In the genomic region with DNA sequence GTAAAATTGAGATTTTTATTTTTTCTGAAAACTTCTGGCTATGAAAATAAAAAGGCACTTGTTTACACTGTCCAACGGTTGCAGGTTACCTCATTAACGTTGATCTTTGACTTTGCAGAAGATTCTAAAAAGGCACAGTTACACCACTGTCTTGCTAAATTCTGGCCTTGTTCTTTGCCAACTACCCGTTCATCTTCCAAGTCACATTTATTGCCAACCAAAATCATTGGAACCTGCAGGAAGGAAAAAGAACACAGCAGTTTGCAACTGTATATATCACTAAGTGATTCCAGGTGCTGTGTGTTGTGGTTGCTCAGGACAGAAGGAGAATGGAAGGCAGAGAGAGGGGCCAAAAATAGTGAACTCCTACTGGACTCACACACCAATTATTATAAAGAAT, we compare ENCODE assay signal across 20 mouse cellular contexts. TPM values are rescaled to one million over a fixed set of nuclear protein-coding genes. Genes with fewer than 3 reads are reported as not detected.
DNase-seq lines count a peak whose midpoint lies in the region; ATAC-seq and TF ChIP-seq lines count a peak whose summit lies in the region.
"Had no signal": no experiment of that assay in that cellular context is flagged by ENCODE, and none has a peak within 500 bp of the region (broad histone marks: within the 10 kb centered on the region; RNA-seq: fewer than 3 reads in every experiment).

No protein-coding gene starts in this region.

- peak overlapping the region; percentile 1; the same call in 1 of the 2 replicates for H3K27ac ChIP-seq in liver, embryonic 13.5 days
- H3K27ac ChIP-seq in gastrocnemius, adult 2 months: no peak overlapping the region
- H3K27ac ChIP-seq: embryonic facial prominence, embryonic 10.5 days; embryonic facial prominence, embryonic 12.5 days; forebrain, embryonic 13.5 days; forebrain, embryonic 15.5 days had no signal

- H3K27me3 ChIP-seq in liver, embryonic 13.5 days: no peaks in the 10 kb centered on the region
- H3K27me3 ChIP-seq: embryonic facial prominence, embryonic 12.5 days; forebrain, embryonic 13.5 days; forebrain, embryonic 15.5 days had no signal

- intact Hi-C loops in heart, postnatal 14 days (cut with DNase I): no loop called here
- intact Hi-C loops in gastrocnemius, adult 2 months (cut with DNase I): no loop called here

- no peak for ATAC-seq in liver, embryonic 13.5 days (ENCODE audit: low read depth)
- ATAC-seq: forebrain, embryonic 13.5 days; forebrain, embryonic 15.5 days; forebrain, postnatal 0 days had no signal

- H3K4me2 ChIP-seq in liver, embryonic 13.5 days: no peak overlapping the region
- H3K4me2 ChIP-seq: embryonic facial prominence, embryonic 12.5 days; forebrain, embryonic 13.5 days; forebrain, embryonic 15.5 days had no signal

- 87% methylated on average over 3 of the region's 3 CpGs for WGBS in liver, embryonic 13.5 days (ENCODE audit: insufficient replicate concordance)

- H3K9me3 ChIP-seq in liver, embryonic 13.5 days (replicated peaks): no peaks in the 10 kb centered on the region
- H3K9me3 ChIP-seq: embryonic facial prominence, embryonic 10.5 days; embryonic facial prominence, embryonic 12.5 days; forebrain, embryonic 13.5 days; forebrain, embryonic 15.5 days had no signal

- no peak for TF ChIP-seq CTCF in gastrocnemius, adult 2 months (IDR thresholded peaks at IDR 0.05)

- H3K4me1 ChIP-seq in liver, embryonic 13.5 days (replicated peaks): no peaks in the 10 kb centered on the region; the same call in 1 of the 2 replicates
- H3K4me1 ChIP-seq: embryonic facial prominence, embryonic 10.5 days; embryonic facial prominence, embryonic 12.5 days; forebrain, embryonic 13.5 days; forebrain, embryonic 15.5 days had no signal

- peak; percentile 56 for DNase-seq in heart, adult 11 months
- no peak for DNase-seq in heart, postnatal 14 days
- peak; percentile 62 for DNase-seq in kidney, adult 9 months
- DNase-seq in kidney, postnatal 25 days: no peak
- no peak for DNase-seq in liver, embryonic 13.5 days
- DNase-seq in liver (no peak), adipocyte (ENCODE audit: low spot score) (peak; percentile 58)
- no peak for DNase-seq in gastrocnemius, adult 2 months
- DNase-seq: adrenal gland, postnatal 10 days; adrenal gland, postnatal 25 days; cerebellum, adult 11-12 months; cerebellum, adult 2 months; cerebellum, adult 9-10 months; cerebellum, postnatal 10 days; cerebellum, postnatal 25 days; forebrain, postnatal 0 days had no signal

- H3K36me3 ChIP-seq in liver, embryonic 13.5 days: peaks cover 56% of the 10 kb centered on the region

- no peak overlapping the region for H3K9ac ChIP-seq in liver, embryonic 13.5 days
- H3K9ac ChIP-seq: embryonic facial prominence, embryonic 12.5 days; forebrain, embryonic 13.5 days; forebrain, embryonic 15.5 days; forebrain, postnatal 0 days had no signal

- no peak overlapping the region for H3K4me3 ChIP-seq in liver, embryonic 13.5 days (replicated peaks)
- H3K4me3 ChIP-seq in gastrocnemius, adult 2 months: no peak overlapping the region
- H3K4me3 ChIP-seq: embryonic facial prominence, embryonic 10.5 days; embryonic facial prominence, embryonic 12.5 days; forebrain, embryonic 13.5 days; forebrain, embryonic 15.5 days had no signal

RNA-seq across cellular contexts. Expression of gene Inka2, which starts 33.3 kb away (rescaled TPM):
- total RNA-seq in heart, postnatal 14 days (2021): 10 to 100 TPM; 35.5 to 37.7 TPM
- 0.31 and 0.35 TPM in 2 replicates for polyA plus RNA-seq in liver, embryonic 13.5 days (2015; fragmentation: Nextera tagmentation; extraction: Ambion mirVana)
- 1 to 10 TPM; 2.9 to 4.5 TPM for total RNA-seq in gastrocnemius, adult 2 months (2021)

RNA-seq across cellular contexts. Expression of gene Ddx20, which starts 50.3 kb away (rescaled TPM):
- 10 to 100 TPM; 11.2 to 12.7 TPM for total RNA-seq in heart, postnatal 14 days (2021)
- polyA plus RNA-seq in liver, embryonic 13.5 days (2015; fragmentation: Nextera tagmentation; extraction: Ambion mirVana): 24.8 and 28.9 TPM in 2 replicates
- 10 to 100 TPM; 10.7 to 10.9 TPM for total RNA-seq in gastrocnemius, adult 2 months (2021)

Comparison
In these comparisons a context has a peak if more than half of its experiments do, and no peak if none do; other contexts are left out.
1. DNase-seq: peak in heart, adult 11 months (single experiment), kidney, adult 9 months (single experiment) and adipocyte (single experiment); none in heart, postnatal 14 days (0 of 2), kidney, postnatal 25 days (0 of 2), liver, embryonic 13.5 days (single experiment), liver (single experiment) and gastrocnemius, adult 2 months (single experiment).
2. RNA of gene Inka2, which starts 33.3 kb away (total RNA-seq): 35.5 to 37.7 TPM in heart, postnatal 14 days; 2.9 to 4.5 TPM in gastrocnemius, adult 2 months; every median in the first group is over 4 times any median in the second.